Mouse (Mus musculus) splenic B cell, adult 2 months (primary cell): ENCODE results near the gene Prss48.

Experiments used
- DNase-seq: peaks from one replicate; pipeline ENCODE4 v3.0.0-alpha.2; 2011; ENCODE audit warnings: low read depth, low spot score
- H3K27me3 ChIP-seq: 2 replicates; pipeline ENCODE4 v1.6.1; 2012; ENCODE audit warnings: mild to moderate bottlenecking, low read length, moderate library complexity, mixed read lengths; ENCODE audit not compliant: control insufficient read depth, poor library complexity, insufficient read depth, severe bottlenecking
- H3K36me3 ChIP-seq: 2 replicates; pipeline ENCODE4 v1.6.1; 2012; ENCODE audit warnings: mild to moderate bottlenecking, low read length, moderate library complexity, mixed read lengths; ENCODE audit not compliant: control insufficient read depth, poor library complexity, insufficient read depth, severe bottlenecking

Gene Prss48

GRCm38 (mm10) chr3:86002423-86002822 lies at the start of gene Prss48:
Gene Prss48 (minus strand): TSS chr3:86002491.
- peak; percentile 2 for DNase-seq
- Histone ChIP-seq H3K36me3 (no peaks in the 10 kb centered on the region), H3K27me3 (no peaks in the 10 kb centered on the region)

GRCm38 (mm10) chr3:86049041-86049440 lies 46.8 kb upstream of the Prss48 start:
- H3K27me3 ChIP-seq = no peaks in the 10 kb centered on the region
- no peak for DNase-seq
- no peaks in the 10 kb centered on the region for H3K36me3 ChIP-seq

GRCm38 (mm10) chr3:86047686-86048408 lies 45.6 kb upstream of the Prss48 start:
- Histone ChIP-seq H3K36me3 (no peaks in the 10 kb centered on the region), H3K27me3 (no peaks in the 10 kb centered on the region)
- no peak for DNase-seq

- DNase-seq = no peak
- no peaks in the 10 kb centered on the region for H3K27me3 ChIP-seq
- no peaks in the 10 kb centered on the region for H3K36me3 ChIP-seq
Observed at GRCm38 (mm10) chr3:86040286-86041201, 38.3 kb upstream of the Prss48 start.

GRCm38 (mm10) chr3:86038648-86039047 lies 36.4 kb upstream of the Prss48 start:
- DNase-seq = no peak

GRCm38 (mm10) chr3:86037926-86038484 lies 35.7 kb upstream of the Prss48 start:
- DNase-seq = no peak
- H3K36me3 ChIP-seq = no peaks in the 10 kb centered on the region
- H3K27me3 ChIP-seq = no peaks in the 10 kb centered on the region

More at GRCm38 (mm10) chr3:86038648-86039047, 36.4 kb upstream of the Prss48 start:
- Histone ChIP-seq H3K27me3 (no peaks in the 10 kb centered on the region), H3K36me3 (no peaks in the 10 kb centered on the region)

- no peaks in the 10 kb centered on the region for H3K27me3 ChIP-seq
- no peak for DNase-seq
- no peaks in the 10 kb centered on the region for H3K36me3 ChIP-seq
Observed at GRCm38 (mm10) chr3:86033455-86034090, 31.3 kb upstream of the Prss48 start.

GRCm38 (mm10) chr3:86030566-86030965 lies 28.3 kb upstream of the Prss48 start:
- DNase-seq = no peak
- no peaks in the 10 kb centered on the region for H3K36me3 ChIP-seq
- H3K27me3 ChIP-seq = no peaks in the 10 kb centered on the region

GRCm38 (mm10) chr3:86028658-86029375 lies 26.5 kb upstream of the Prss48 start:
- Histone ChIP-seq H3K36me3 (no peaks in the 10 kb centered on the region), H3K27me3 (no peaks in the 10 kb centered on the region)
- no peak for DNase-seq

GRCm38 (mm10) chr3:86025341-86026137 lies 23.2 kb upstream of the Prss48 start:
- no peaks in the 10 kb centered on the region for H3K36me3 ChIP-seq

GRCm38 (mm10) chr3:86024065-86024795 lies 21.9 kb upstream of the Prss48 start:
- no peak for DNase-seq
- H3K27me3 ChIP-seq = no peaks in the 10 kb centered on the region
- no peaks in the 10 kb centered on the region for H3K36me3 ChIP-seq

More at GRCm38 (mm10) chr3:86025341-86026137, 23.2 kb upstream of the Prss48 start:
- no peaks in the 10 kb centered on the region for H3K27me3 ChIP-seq
- DNase-seq = no peak

- H3K27me3 ChIP-seq = no peaks in the 10 kb centered on the region
- H3K36me3 ChIP-seq = no peaks in the 10 kb centered on the region
- no peak for DNase-seq
Observed at GRCm38 (mm10) chr3:86021651-86022050, 19.4 kb upstream of the Prss48 start.
